Mouse (Mus musculus) urinary bladder, postnatal 25 days (tissue): Measurements from ENCODE around the gene Tmprss11d.
A peak's percentile ranks its signal among the peaks of the same experiment; 100 is the strongest.
"Not testable (repeated sequence)": the region's sequence is repeated elsewhere in the genome, so short reads cannot be mapped to it uniquely, and the experiment has no call there.

Source experiments
- DNase-seq: peaks from one replicate; pipeline ENCODE4 v3.0.0; 2022; ENCODE audit warnings: low spot score

Gene Tmprss11d

GRCm38 (mm10) chr5:86373320-86373719, at the start of gene Tmprss11d:
Gene Tmprss11d (minus strand): TSS chr5:86373420.
- no peak for DNase-seq

- no peak for DNase-seq
Measured at GRCm38 (mm10) chr5:86421323-86422028, 48.3 kb upstream of the Tmprss11d start.

DNA sequence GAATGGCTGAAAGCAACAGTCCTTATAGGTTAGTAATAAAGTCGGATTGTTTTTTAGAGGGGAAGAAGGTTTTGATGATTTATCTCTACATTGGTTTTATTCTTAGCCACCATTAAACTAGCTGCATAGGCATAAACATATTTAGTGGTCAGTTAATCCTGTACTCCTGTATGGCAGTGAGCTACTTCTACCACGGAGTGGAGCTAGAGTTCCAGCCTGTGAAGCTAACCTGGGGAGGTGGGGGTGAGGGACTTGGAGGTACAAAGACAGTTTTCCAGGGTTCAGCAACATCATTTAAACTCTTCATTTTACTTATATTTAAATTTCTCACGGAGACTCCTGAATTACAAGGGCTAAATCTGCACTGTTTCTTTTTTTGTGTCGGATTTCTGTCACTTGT, 46.3 kb upstream of the Tmprss11d start:
- no peak for DNase-seq

DNA sequence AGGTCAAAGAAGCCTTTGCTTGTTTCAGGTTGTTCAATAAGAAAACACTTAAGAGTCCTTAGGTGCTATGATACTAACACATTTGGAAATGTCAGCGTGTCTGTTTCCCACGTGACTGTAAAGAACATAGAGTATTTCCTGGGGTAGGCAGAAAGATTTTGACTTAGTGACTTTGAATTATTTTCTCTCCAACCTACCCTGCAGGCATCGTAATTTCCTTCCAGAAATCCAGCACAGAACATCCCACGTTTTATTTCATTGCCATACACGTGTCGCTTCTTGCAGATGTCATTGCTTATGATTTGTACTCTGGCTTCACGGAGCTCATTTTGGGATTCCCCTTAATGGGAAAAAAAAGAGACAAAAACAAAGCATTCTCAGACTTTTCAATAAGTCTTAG, 41.1 kb upstream of the Tmprss11d start:
- DNase-seq = no peak

DNA sequence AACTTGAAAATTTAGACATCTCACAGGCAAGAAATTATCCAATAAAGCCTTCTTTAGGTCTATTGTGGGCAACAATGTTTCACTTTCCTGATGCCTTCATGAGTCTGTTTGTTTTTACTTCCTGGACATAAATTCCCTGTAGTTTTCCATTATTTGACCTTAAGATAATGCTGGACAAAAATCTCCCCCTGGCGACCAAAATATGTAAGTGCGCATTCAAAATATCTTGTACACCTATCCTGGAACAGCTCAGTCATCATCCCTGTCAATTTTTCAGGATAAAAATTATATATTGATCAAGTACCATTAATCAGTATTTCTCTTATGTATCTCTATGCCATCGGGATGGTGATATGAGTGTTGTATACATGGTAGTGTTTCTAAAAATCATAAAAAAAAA, 37.6 kb upstream of the Tmprss11d start:
- peak; percentile 7 for DNase-seq

DNA sequence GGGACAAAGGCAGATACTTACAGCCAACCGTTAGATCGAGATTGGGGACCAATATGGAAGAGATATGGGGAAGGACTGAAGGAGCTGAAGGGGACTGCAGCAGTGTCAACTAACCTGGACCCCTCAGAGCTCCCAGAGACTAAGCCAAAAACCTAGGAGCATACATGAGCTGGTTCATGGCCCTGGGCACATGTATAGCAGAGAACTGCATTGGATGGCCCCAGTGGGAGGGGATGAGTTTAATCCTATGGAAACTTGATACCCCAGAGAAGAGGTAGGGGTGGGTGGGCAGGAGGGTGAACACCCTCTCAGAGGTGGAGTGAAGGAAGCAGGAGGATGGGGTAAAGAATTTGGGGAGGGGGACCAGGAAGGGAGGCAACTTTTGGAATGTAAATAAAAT, 34.7 kb upstream of the Tmprss11d start:
- no peak for DNase-seq

GRCm38 (mm10) chr5:86407191-86407590, 34.0 kb upstream of the Tmprss11d start:
- no peak for DNase-seq

DNA sequence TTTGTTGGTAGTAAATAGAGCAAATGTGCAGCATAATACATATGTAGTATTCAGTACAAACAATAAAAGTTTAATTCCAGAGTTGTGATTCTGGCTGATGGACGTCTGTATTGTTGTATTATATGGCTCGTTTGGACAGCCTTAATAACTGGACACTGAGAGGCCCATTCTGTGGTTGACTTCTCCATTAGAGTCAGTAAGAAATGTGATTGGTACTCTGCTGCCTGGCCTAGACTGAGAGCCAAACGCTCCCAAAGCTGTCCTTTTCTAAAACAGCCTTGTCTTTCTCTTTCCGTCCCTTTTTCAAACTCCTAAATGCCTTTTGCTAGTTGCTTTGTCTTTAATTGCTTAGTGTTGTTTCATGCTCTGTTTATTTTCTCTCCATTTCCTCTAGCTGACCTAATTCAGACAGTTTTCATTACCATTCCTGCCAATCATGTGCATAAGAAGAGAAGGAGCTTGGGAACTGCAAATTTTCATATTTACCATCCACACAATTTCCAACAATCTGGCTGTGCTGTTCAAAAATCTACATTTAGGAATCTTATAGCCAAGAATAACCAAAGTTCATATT, 13.7 kb downstream of the Tmprss11d start:
- DNase-seq = no peak

GRCm38 (mm10) chr5:86352966-86353365, 20.3 kb downstream of the Tmprss11d start:
- DNase-seq = peak; percentile 4

GRCm38 (mm10) chr5:86318018-86318956, 54.9 kb downstream of the Tmprss11d start:
- DNase-seq = not testable (repeated sequence)

DNA sequence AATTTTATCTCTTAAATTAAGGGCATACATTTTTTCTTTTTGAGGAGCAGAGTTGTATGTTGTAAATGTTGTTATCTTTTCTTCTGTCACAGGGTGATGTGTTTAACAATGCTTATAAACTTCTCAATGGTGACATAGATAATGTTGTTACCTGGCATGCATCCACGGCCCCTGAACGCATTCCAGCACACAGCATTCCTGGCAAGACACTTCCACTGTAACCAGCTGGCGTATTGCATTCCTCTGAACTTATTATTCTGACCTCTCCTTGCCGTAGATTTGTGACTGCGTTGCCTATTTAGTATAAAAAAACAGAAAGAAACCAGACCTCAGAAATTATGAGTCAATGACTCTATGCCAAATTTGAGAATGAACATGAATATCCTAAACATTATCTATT, 67.1 kb downstream of the Tmprss11d start:
- DNase-seq = no peak

- no peak for DNase-seq
Measured at GRCm38 (mm10) chr5:86303877-86304276, 69.3 kb downstream of the Tmprss11d start.

- no peak for DNase-seq
Measured at GRCm38 (mm10) chr5:86289208-86289607, 84.0 kb downstream of the Tmprss11d start, which contains the start of gene Tmprss11c. Gene Tmprss11c (minus strand): TSS chr5:86289308.
